Mouse (Mus musculus) ES-E14 (cell line): ENCODE data around the gene Apon.

Source experiments
- CHD2 ChIP-seq: IDR thresholded peaks from 2 replicates; pipeline ENCODE4 v1.6.1; 2014; ENCODE audit warnings: mild to moderate bottlenecking, low read depth, low read length, inconsistent platforms
- MAFK ChIP-seq: IDR thresholded peaks from 2 replicates; pipeline ENCODE4 v1.6.1; 2014; ENCODE audit warnings: mild to moderate bottlenecking, low read depth, low read length, inconsistent platforms; ENCODE audit not compliant: insufficient read depth
- ZC3H11A ChIP-seq: IDR thresholded peaks from 2 replicates; pipeline ENCODE4 v1.6.1; 2012; ENCODE audit warnings: low read depth, mild to moderate bottlenecking, inconsistent platforms, low read length, borderline replicate concordance
- ZNF384 ChIP-seq: IDR thresholded peaks from 2 replicates; pipeline ENCODE4 v1.6.1; 2012; ENCODE audit warnings: low read depth, low read length, inconsistent platforms

DNA sequence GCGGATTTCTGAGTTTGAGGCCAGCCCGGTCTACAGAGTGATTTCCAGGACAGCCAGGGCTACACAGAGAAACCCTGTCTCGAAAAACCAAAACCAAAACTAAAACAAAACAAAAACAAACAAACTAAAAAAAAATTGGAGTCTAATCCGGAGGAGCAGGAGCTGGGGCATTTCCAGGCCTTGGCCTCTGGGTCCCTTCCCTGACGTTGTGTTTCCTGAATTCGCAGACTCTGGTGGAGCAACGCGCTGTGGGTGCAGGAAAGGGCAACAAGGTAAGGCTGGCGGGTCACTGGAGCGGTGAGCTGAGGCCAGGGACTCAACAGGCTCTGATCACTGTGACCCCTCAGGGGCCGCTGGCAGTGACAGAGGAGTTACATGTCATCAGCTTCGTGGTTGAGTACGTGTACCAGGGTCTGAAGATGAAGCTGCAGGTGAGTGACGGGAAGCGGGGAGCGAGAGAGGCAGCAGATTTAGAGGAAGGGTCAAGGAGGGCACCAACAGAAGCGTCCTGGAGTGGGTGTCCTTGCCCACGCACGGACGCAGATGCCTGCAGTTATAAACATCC lies 29.1 kb downstream of the Apon start:
- TF ChIP-seq ZNF384 = no peak
- no peak for TF ChIP-seq MAFK
- no peak for TF ChIP-seq ZC3H11A
- no peak for TF ChIP-seq CHD2
